ENCODE assay signal across 9 mouse cellular contexts in genomic region chr9:116087880-116088279, GRCm38 (mm10).
DNase-seq lines count a peak whose midpoint lies in the region; ATAC-seq and TF ChIP-seq lines count a peak whose summit lies in the region.
"Had no signal": no experiment of that assay in that cellular context is flagged by ENCODE, and none has a peak within 500 bp of the region (broad histone marks: within the 10 kb centered on the region; RNA-seq: fewer than 3 reads in every experiment).

No protein-coding gene starts in this region.

- no peaks in the 10 kb centered on the region for H3K9me3 ChIP-seq in forebrain, embryonic 14.5 days (replicated peaks; ENCODE audit: control insufficient read depth, low read length)
- H3K9me3 ChIP-seq in forebrain, embryonic 13.5 days (replicated peaks), result no peaks in the 10 kb centered on the region
- no peaks in the 10 kb centered on the region for H3K9me3 ChIP-seq in liver, embryonic 14.5 days (ENCODE audit: control insufficient read depth, low read length)
- H3K9me3 ChIP-seq: limb, embryonic 13.5 days had no signal

- 40% methylated on average over 5 of the region's 5 CpGs for WGBS in forebrain, embryonic 14.5 days
- 32% methylated on average over 5 of the region's 5 CpGs for WGBS in forebrain, embryonic 13.5 days
- WGBS in liver, embryonic 14.5 days (ENCODE audit: insufficient replicate concordance), result 28% methylated on average over 5 of the region's 5 CpGs
- 34% methylated on average over 5 of the region's 5 CpGs for WGBS in small intestine, adult 2 months

- no peak overlapping the region for H3K9ac ChIP-seq in forebrain, embryonic 14.5 days (ENCODE audit: low read length)
- H3K9ac ChIP-seq in forebrain, embryonic 13.5 days, result no peak overlapping the region
- no peak overlapping the region for H3K9ac ChIP-seq in liver, embryonic 14.5 days (replicated peaks)
- H3K9ac ChIP-seq: limb, embryonic 13.5 days had no signal

- no peak for TF ChIP-seq EP300 in liver, embryonic 14.5 days (IDR thresholded peaks at IDR 0.05; ENCODE audit: low read depth)

- no peak for ATAC-seq in forebrain, embryonic 14.5 days
- ATAC-seq in forebrain, embryonic 13.5 days, result no peak
- no peak for ATAC-seq in liver, embryonic 14.5 days (ENCODE audit: insufficient read depth)

- no peak for TF ChIP-seq POLR2A in embryonic fibroblast, embryonic 13.5 days (IDR thresholded peaks at IDR 0.05; ENCODE audit: low read depth, low read length)
- no peak for TF ChIP-seq POLR2A in small intestine, adult 2 months (IDR thresholded peaks at IDR 0.05; ENCODE audit: low read depth, low read length)

- TF ChIP-seq CTCF in embryonic fibroblast, embryonic 13.5 days (IDR thresholded peaks at IDR 0.05; ENCODE audit: borderline replicate concordance, insufficient read depth, low read length), result peak; percentile 25; the same call in 1 of the 2 replicates
- peak; percentile 70 for TF ChIP-seq CTCF in liver, embryonic 14.5 days (IDR thresholded peaks at IDR 0.05; ENCODE audit: low read depth)
- peak; percentile 63; the same call in 1 of the 2 replicates for TF ChIP-seq CTCF in small intestine, adult 2 months (IDR thresholded peaks at IDR 0.05; ENCODE audit: extremely low read depth, insufficient read length, insufficient replicate concordance, low read depth, low read length)

- DNase-seq in forebrain, embryonic 14.5 days (ENCODE audit: low spot score), result peak; percentile 73
- peak; percentile 76 for DNase-seq in A20 (ENCODE audit: low read depth, low spot score)
- peak; percentile 63 for DNase-seq in adrenal gland, adult 2 months
- DNase-seq in kidney, postnatal 14 days, result peak; percentile 84
- DNase-seq in liver, embryonic 14.5 days (ENCODE audit: low read depth in 3 of 3, low spot score in 3 of 3), result peak in 1 of 3 experiments; percentile 45

- no peaks in the 10 kb centered on the region for H3K27me3 ChIP-seq in forebrain, embryonic 14.5 days (replicated peaks; ENCODE audit: control insufficient read depth, insufficient read depth, low read length)
- H3K27me3 ChIP-seq in forebrain, embryonic 13.5 days, result no peaks in the 10 kb centered on the region
- no peaks in the 10 kb centered on the region for H3K27me3 ChIP-seq in liver, embryonic 14.5 days (ENCODE audit: control insufficient read depth, insufficient read depth, low read length)
- H3K27me3 ChIP-seq in small intestine, adult 2 months (ENCODE audit: control insufficient read depth, insufficient read depth, low read length), result no peaks in the 10 kb centered on the region; the same call in 1 of the 2 replicates
- H3K27me3 ChIP-seq: limb, embryonic 13.5 days had no signal

- H3K27ac ChIP-seq in forebrain, embryonic 14.5 days (ENCODE audit: low read depth, low read length), result no peak overlapping the region
- H3K27ac ChIP-seq in forebrain, embryonic 13.5 days, result no peak overlapping the region
- no peak overlapping the region for H3K27ac ChIP-seq in embryonic fibroblast, embryonic 13.5 days (ENCODE audit: insufficient read depth, low read length)
- no peak overlapping the region for H3K27ac ChIP-seq in liver, embryonic 14.5 days
- no peak overlapping the region for H3K27ac ChIP-seq in small intestine, adult 2 months (ENCODE audit: insufficient read depth, low read depth, low read length)
- H3K27ac ChIP-seq: limb, embryonic 13.5 days had no signal

- peaks cover 4% of the 10 kb centered on the region; the same call in 1 of the 2 replicates for H3K4me1 ChIP-seq in forebrain, embryonic 14.5 days (ENCODE audit: control insufficient read depth, insufficient read depth, low read length)
- peaks cover 6% of the 10 kb centered on the region; the same call in 1 of the 2 replicates for H3K4me1 ChIP-seq in forebrain, embryonic 13.5 days
- 0 out of 2 replicates have a peak, but pooled peaks cover 3% of the 10 kb centered on the region for H3K4me1 ChIP-seq in embryonic fibroblast, embryonic 13.5 days (ENCODE audit: control insufficient read depth, insufficient read depth, low read length)
- peaks cover 0 to 9% of the 10 kb centered on the region in 2 experiments; a peak in 2 of 4 replicates for H3K4me1 ChIP-seq in liver, embryonic 14.5 days (replicated peaks; ENCODE audit: control insufficient read depth in 2 of 2, insufficient read depth in 2 of 2, low read length in 1 of 2)
- H3K4me1 ChIP-seq in small intestine, adult 2 months (ENCODE audit: control insufficient read depth, insufficient read depth, insufficient read length, low read length), result peaks cover 2% of the 10 kb centered on the region

- no peaks in the 10 kb centered on the region for H3K36me3 ChIP-seq in forebrain, embryonic 14.5 days (ENCODE audit: control insufficient read depth, insufficient read depth, low read length)
- H3K36me3 ChIP-seq in forebrain, embryonic 13.5 days (ENCODE audit: poor library complexity, severe bottlenecking), result no peaks in the 10 kb centered on the region
- no peaks in the 10 kb centered on the region for H3K36me3 ChIP-seq in liver, embryonic 14.5 days (replicated peaks; ENCODE audit: control insufficient read depth, insufficient read depth, low read depth)
- H3K36me3 ChIP-seq in small intestine, adult 2 months (ENCODE audit: control insufficient read depth, insufficient read depth, low read length), result peaks cover 29% of the 10 kb centered on the region

- no peak overlapping the region for H3K4me3 ChIP-seq in forebrain, embryonic 14.5 days (ENCODE audit: low read depth, low read length)
- no peak overlapping the region for H3K4me3 ChIP-seq in forebrain, embryonic 13.5 days
- no peak overlapping the region for H3K4me3 ChIP-seq in embryonic fibroblast, embryonic 13.5 days (ENCODE audit: insufficient read depth, low read length)
- H3K4me3 ChIP-seq in liver, embryonic 14.5 days (ENCODE audit: insufficient read depth in 1 of 2, low read depth in 2 of 2, low read length in 2 of 2), result no peak overlapping the region
- H3K4me3 ChIP-seq in small intestine, adult 2 months (ENCODE audit: low read depth, low read length), result no peak overlapping the region
- H3K4me3 ChIP-seq: limb, embryonic 13.5 days had no signal

- no peak overlapping the region for H3K4me2 ChIP-seq in forebrain, embryonic 14.5 days (ENCODE audit: low read length)
- H3K4me2 ChIP-seq in forebrain, embryonic 13.5 days, result no peak overlapping the region
- no peak overlapping the region for H3K4me2 ChIP-seq in liver, embryonic 14.5 days (ENCODE audit: low read depth)
- H3K4me2 ChIP-seq: limb, embryonic 13.5 days had no signal
